Mouse (Mus musculus) midbrain, embryonic 15.5 days (tissue): ENCODE measurements around the gene Zfp442. TPM values are rescaled to one million over a fixed set of nuclear protein-coding genes. Genes with fewer than 3 reads are reported as not detected.
"Not testable (repeated sequence)": the region's sequence is repeated elsewhere in the genome, so short reads cannot be mapped to it uniquely, and the experiment has no call there.

Experiments used
- ATAC-seq: fragments of 200-750 bp; cut with Nextera tagmentation; replicated peaks from 2 replicates; pipeline ENCODE4 v1.8.0; 2017; ENCODE audit warnings: moderate TSS enrichment
- H3K27ac ChIP-seq: fragments of 300-500 bp; sonication (generic); 2 replicates; pipeline ENCODE4 v1.5.1; 2015; ENCODE audit warnings: mild to moderate bottlenecking, inconsistent platforms
- H3K27me3 ChIP-seq: fragments of 300-500 bp; sonication (generic); replicated peaks from 2 replicates; pipeline ENCODE4 v1.6.1; 2015; ENCODE audit warnings: inconsistent platforms
- H3K36me3 ChIP-seq: fragments of 300-500 bp; sonication (generic); replicated peaks from 2 replicates; pipeline ENCODE4 v1.6.1; 2015; ENCODE audit warnings: inconsistent platforms
- H3K4me1 ChIP-seq: fragments of 300-500 bp; sonication (generic); 2 replicates; pipeline ENCODE4 v1.6.1; 2015; ENCODE audit warnings: inconsistent platforms
- H3K4me2 ChIP-seq: fragments of 300-500 bp; sonication (generic); 2 replicates; pipeline ENCODE4 v1.6.1; 2015; ENCODE audit warnings: inconsistent platforms, mild to moderate bottlenecking, moderate library complexity
- H3K4me3 ChIP-seq: fragments of 300-500 bp; sonication (generic); 2 replicates; pipeline ENCODE4 v1.5.1; 2015; ENCODE audit warnings: mild to moderate bottlenecking, inconsistent platforms
- H3K9ac ChIP-seq: fragments of 300-500 bp; sonication (generic); 2 replicates; pipeline ENCODE4 v1.6.1; 2015; ENCODE audit warnings: mild to moderate bottlenecking, inconsistent platforms
- H3K9me3 ChIP-seq: fragments of 300-500 bp; sonication (generic); 2 replicates; pipeline ENCODE4 v1.6.1; 2016; ENCODE audit warnings: inconsistent platforms
- WGBS: fragments of 180-500 bp; shearing (Covaris S2); methylation state at CpG from one replicate; pipeline ENCODE4 v1.1.7; 2015; ENCODE audit warnings: mixed read lengths; 5-methylcytosine and 5-hydroxymethylcytosine counted together
- polyA plus RNA-seq: library from polyadenylated mRNA; unstranded; fragments of >200 nt; fragmentation: Nextera tagmentation; extraction: Ambion mirVana; gene quantifications from 2 replicates; pipeline ENCODE4 v1.2.1, GENCODE M21; 2015

Zfp442 gene
- 8.0 and 8.5 TPM in 2 replicates for polyA plus RNA-seq

DNA sequence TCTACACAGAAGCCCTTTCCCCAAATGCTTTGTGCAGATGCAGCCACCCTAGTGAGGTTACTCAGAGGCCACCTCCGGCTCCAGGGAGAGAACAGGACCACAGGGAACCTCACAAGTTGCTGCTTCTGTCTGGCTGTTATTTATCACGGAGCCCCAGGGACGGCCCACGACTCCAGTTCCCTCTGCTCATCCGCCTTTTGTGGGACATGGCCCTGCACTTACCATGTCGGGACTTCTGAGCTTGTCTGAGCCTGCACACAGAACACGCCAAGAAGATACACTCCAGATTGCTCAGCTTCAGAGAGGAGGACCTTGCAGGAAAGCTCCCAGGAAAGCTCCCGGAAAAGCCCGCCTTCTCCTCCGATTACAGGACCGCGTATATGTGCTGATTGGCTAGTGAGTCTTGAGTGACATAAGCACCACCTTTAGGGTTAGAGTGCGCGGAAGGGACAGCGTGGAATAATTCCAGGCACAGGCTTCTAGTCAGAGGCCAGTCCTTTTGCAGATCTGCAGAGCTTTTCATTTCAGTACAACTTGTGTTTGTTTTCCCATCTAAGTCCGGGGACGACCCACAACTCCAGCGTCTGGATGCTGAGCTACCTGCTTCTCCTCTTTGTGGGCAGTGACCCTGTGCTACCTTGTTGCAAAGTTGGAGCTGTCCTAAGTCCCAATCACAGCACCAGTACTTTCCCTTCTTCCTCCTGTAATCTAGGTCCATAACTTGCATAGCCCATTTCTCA, at the start of gene Zfp442:
Gene Zfp442 (minus strand): TSS at position 307 of the 740 bp plus-strand sequence.
- Histone ChIP-seq H3K4me2 (peak within 1 kb of the TSS; percentile 52), H3K4me3 (peak within 1 kb of the TSS; percentile 52), H3K9ac (peak within 1 kb of the TSS; percentile 57), H3K27ac (peak within 1 kb of the TSS; percentile 56)
- not testable (repeated sequence) for H3K27me3 ChIP-seq, H3K9me3 ChIP-seq, H3K4me1 ChIP-seq, H3K36me3 ChIP-seq
- peak; percentile 100 for ATAC-seq
- WGBS, result under 1% methylated on average over 18 of the region's 18 CpGs

DNA sequence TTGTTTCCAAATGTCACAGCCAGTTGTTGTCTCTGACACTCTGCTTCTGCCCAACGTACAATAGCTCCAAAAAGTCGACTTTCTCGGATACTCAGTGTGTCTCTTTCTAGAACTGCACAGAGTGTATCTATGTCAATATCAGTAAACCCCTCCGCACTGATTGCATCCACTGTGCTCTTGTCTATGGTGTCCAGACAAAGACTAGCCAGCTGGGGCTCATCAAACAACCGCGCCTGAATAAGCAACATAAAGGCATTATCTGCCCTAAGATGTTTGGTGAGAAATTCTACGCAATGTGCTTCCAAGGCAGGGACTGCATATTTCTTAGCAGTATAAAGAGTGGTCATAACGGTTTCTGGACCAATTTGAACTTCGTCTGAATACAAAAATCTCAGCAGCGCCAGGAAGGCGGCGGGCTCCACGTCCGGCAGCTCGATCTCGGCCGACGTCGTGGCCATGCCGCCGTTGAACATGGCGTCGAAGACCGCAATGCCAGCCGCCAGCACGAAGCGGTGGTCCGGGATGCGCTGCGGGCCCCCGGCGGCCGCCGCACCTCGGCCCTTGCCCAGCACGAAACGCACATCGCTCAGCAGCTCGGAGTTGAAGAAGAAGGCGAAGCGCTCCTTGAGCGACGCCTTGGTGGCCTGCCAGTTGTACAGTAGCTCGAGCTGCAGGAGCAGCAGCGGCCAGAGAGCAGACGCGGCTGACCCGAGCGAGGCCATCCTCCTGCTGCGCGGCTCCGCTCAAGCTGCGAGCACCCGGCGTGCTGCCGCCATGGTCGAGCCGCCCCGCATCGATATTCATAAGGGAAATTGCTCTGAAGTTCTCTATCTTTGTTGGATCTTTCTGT, 49.1 kb upstream of the Zfp442 start:
- WGBS, result 44% methylated on average over 60 of the region's 60 CpGs
- Histone ChIP-seq H3K4me3 (peak overlapping the region; percentile 29), H3K4me2 (peak overlapping the region; percentile 44)
- not testable (repeated sequence) for H3K36me3 ChIP-seq, H3K9ac ChIP-seq, H3K27ac ChIP-seq, H3K9me3 ChIP-seq, ATAC-seq, H3K4me1 ChIP-seq, H3K27me3 ChIP-seq

- Histone ChIP-seq H3K4me2 (no peak overlapping the region), H3K27ac (no peak overlapping the region), H3K9ac (no peak overlapping the region), H3K4me3 (no peak overlapping the region), H3K27me3 (no peaks in the 10 kb centered on the region), H3K36me3 (no peaks in the 10 kb centered on the region), H3K9me3 (no peaks in the 10 kb centered on the region), H3K4me1 (no peaks in the 10 kb centered on the region)
- ATAC-seq, result no peak
- WGBS, result 72% methylated on average over 2 of the region's 2 CpGs
Measured at GRCm38 (mm10) chr2:150493031-150493430, 41.7 kb upstream of the Zfp442 start.

DNA sequence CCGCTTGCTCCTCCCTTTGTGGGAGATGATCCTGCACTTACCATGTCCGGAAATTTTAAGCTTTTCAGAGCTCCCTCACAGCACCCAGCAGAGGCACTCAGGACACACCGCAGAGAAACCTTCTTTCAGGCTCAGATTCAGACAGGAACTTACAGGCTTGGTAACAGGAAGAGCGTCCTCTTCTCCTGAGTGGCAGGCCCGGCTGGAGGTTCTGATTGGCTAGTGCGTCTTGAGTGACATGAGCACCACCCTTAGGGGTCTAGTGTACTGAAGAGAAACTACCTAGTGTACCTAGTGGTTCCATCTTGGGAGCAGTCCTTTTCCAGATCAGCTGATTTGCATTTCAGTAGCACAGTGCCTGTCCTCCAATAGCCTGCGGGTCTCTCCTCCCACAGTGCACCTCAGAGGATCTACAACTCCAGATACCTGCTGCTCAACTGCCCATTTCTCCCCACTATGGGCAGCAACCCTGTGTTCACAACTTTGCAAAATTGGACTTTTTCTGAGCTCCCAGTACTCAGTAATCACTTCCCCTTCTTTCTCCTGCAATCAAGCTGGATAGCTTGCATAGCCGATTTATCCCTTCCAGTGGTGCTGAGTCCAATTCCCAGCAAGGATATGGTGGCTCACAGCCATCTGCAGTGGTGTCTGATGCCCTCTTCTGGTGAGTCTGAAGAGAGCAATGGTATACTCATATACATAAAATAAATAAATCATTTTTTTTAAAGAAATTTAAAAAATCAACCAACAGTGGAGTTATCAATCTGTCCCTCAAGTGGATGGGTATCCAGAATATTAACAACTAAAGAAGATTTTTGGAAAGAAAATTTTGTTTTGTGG, 33.9 kb upstream of the Zfp442 start, which contains the start of gene Zfp345:
Gene Zfp345 (minus strand): TSS at position 153 of the 840 bp plus-strand sequence.
- H3K9me3 ChIP-seq, H3K27ac ChIP-seq, H3K4me1 ChIP-seq, ATAC-seq, H3K36me3 ChIP-seq, H3K9ac ChIP-seq, H3K4me3 ChIP-seq, H3K27me3 ChIP-seq, H3K4me2 ChIP-seq: not testable (repeated sequence)
- WGBS, result 70% methylated on average over 8 of the region's 8 CpGs

- WGBS, result 90% methylated on average over 1 of the region's 1 CpGs
Measured at GRCm38 (mm10) chr2:150439084-150439483, 12.2 kb downstream of the Zfp442 start.

DNA sequence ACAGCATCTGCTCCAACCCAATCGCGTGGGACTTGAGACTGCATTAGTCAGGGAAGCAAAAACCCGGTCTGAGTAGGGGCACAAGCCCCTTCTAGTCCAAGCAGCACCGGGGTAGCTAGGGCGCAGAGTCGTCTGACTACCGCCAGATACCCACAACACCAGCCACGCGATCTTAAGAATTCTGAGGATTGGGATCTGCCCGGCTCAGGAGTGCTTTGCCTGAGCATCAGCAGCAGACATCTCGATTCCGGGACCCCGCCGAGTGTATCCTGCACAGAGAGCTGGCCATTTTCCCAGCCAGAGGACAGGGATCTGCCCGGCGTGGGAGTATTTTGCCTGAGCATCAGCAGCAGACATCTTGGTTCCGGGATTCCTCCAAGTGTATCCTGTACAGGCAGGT, 39.1 kb downstream of the Zfp442 start:
- not testable (repeated sequence) for H3K4me3 ChIP-seq, ATAC-seq, H3K4me2 ChIP-seq, H3K4me1 ChIP-seq, H3K27ac ChIP-seq, H3K9ac ChIP-seq, H3K27me3 ChIP-seq
- Histone ChIP-seq H3K36me3 (peaks cover 12% of the 10 kb centered on the region), H3K9me3 (peaks cover 14% of the 10 kb centered on the region)
- 91% methylated on average over 17 of the region's 17 CpGs for WGBS

More at GRCm38 (mm10) chr2:150439084-150439483, 12.2 kb downstream of the Zfp442 start:
- not testable (repeated sequence) for H3K27me3 ChIP-seq, H3K9me3 ChIP-seq, H3K4me1 ChIP-seq, H3K9ac ChIP-seq, H3K36me3 ChIP-seq, H3K4me2 ChIP-seq, H3K4me3 ChIP-seq, ATAC-seq, H3K27ac ChIP-seq

DNA sequence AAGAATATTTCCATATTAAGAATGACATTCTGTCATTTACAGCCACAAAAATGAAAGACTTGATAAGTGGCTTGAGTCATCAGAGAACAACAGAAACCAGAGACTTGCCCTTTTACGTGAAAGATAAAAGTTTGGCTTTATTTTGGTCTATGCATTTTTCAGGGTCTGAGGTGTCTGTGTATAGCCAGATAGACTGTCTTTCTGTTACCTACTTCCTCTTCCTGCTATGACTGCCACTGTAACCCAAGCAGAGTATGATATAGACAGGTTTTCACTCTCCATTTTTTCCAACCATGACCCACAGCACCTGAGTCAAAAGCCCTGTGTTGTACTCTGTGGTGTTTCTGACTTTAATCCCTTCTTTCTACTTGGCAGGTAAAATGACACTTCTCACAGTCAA, 61.1 kb downstream of the Zfp442 start:
- Histone ChIP-seq H3K9me3 (no peaks in the 10 kb centered on the region), H3K27me3 (no peaks in the 10 kb centered on the region), H3K36me3 (no peaks in the 10 kb centered on the region), H3K4me2 (no peak overlapping the region), H3K4me1 (no peaks in the 10 kb centered on the region), H3K4me3 (no peak overlapping the region), H3K27ac (no peak overlapping the region), H3K9ac (no peak overlapping the region)
- WGBS, result 88% methylated on average over 1 of the region's 1 CpGs
- ATAC-seq, result no peak

DNA sequence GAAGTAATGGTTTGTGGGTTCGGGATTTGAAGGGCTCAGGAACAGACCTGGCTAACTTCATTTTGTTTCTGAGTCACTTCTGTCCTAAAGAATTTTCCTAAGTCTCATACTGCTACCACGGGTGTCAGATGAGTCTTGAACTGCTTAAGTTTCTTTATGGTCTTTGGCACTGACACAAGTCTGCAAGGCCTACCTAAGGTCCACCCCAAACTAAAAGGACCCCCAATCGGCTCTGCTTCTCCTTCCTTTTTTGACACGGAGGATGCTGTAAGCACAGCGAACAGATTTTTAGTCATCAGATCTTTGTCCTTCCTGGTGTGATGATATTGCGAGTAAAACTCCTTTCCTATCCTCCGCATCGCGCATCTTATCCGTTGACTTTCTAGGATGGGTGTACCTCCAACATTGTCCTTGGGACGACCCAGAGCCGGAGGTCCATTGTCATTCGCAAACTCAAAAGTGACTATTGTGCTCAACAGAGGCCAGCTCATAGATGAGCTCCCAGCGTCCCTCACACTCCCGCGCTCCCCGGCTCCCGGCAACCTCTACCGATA, 65.7 kb downstream of the Zfp442 start:
- not testable (repeated sequence) for ATAC-seq, H3K36me3 ChIP-seq, H3K4me3 ChIP-seq, H3K4me1 ChIP-seq, H3K9me3 ChIP-seq, H3K4me2 ChIP-seq, H3K27me3 ChIP-seq, H3K9ac ChIP-seq, H3K27ac ChIP-seq
- 96% methylated on average over 19 of the region's 19 CpGs for WGBS

- H3K9ac ChIP-seq, result peak overlapping the region; percentile 85
- no peaks in the 10 kb centered on the region for H3K27me3 ChIP-seq
- peak overlapping the region; percentile 51 for H3K4me2 ChIP-seq
- WGBS, result 13% methylated on average over 4 of the region's 4 CpGs
- no peaks in the 10 kb centered on the region for H3K9me3 ChIP-seq
- peaks cover 4% of the 10 kb centered on the region; the same call in 1 of the 2 replicates for H3K4me1 ChIP-seq
- no peaks in the 10 kb centered on the region for H3K36me3 ChIP-seq
- ATAC-seq, result no peak; the same call in 1 of the 2 replicates
- H3K4me3 ChIP-seq, result peak overlapping the region; percentile 71
- peak overlapping the region; percentile 94 for H3K27ac ChIP-seq
Measured at GRCm38 (mm10) chr2:150362878-150363229, 88.4 kb downstream of the Zfp442 start.

- H3K9me3 ChIP-seq, H3K4me1 ChIP-seq, H3K27me3 ChIP-seq, H3K36me3 ChIP-seq: not testable (repeated sequence)
- WGBS, result 7% methylated on average over 17 of the region's 17 CpGs
- peak within 1 kb of the TSS; percentile 71 for H3K4me3 ChIP-seq
- ATAC-seq, result peak; percentile 100
- peak within 1 kb of the TSS; percentile 94 for H3K27ac ChIP-seq
- peak within 1 kb of the TSS; percentile 51 for H3K4me2 ChIP-seq
- H3K9ac ChIP-seq, result peak within 1 kb of the TSS; percentile 85
Measured at GRCm38 (mm10) chr2:150362113-150362877, 89.0 kb downstream of the Zfp442 start, which contains the start of gene 3300002I08Rik. 3300002I08Rik (minus strand) TSS chr2:150362765.
